Mouse (Mus musculus) heart, embryonic 11.5 days (tissue): ENCODE data around the gene Olfr1129. TPM values are rescaled to one million over a fixed set of nuclear protein-coding genes. Genes with fewer than 3 reads are reported as not detected.
A peak's percentile ranks its signal among the peaks of the same experiment; 100 is the strongest.
"Not testable (repeated sequence)": the region's sequence is repeated elsewhere in the genome, so short reads cannot be mapped to it uniquely, and the experiment has no call there.

Source experiments
- ATAC-seq: fragments of 200-750 bp; cut with Nextera tagmentation; replicated peaks from 2 replicates; pipeline ENCODE4 v1.8.0; 2017; ENCODE audit warnings: moderate library complexity; ENCODE audit not compliant: insufficient number of reproducible peaks, low FRiP score, low TSS enrichment
- H3K27ac ChIP-seq: fragments of 300-500 bp; sonication (generic); 2 replicates; pipeline ENCODE4 v1.5.1; 2014; ENCODE audit warnings: mild to moderate bottlenecking, low read depth, low read length
- H3K27me3 ChIP-seq: fragments of 300-500 bp; sonication (generic); 2 replicates; pipeline ENCODE4 v1.6.1; 2014; ENCODE audit warnings: mild to moderate bottlenecking, low read length, mixed read lengths; ENCODE audit not compliant: control insufficient read depth, insufficient read depth
- H3K36me3 ChIP-seq: fragments of 300-500 bp; sonication (generic); 2 replicates; pipeline ENCODE4 v1.6.1; 2014; ENCODE audit warnings: mild to moderate bottlenecking, low read length, moderate library complexity, mixed read lengths; ENCODE audit not compliant: control insufficient read depth, insufficient read depth
- H3K4me1 ChIP-seq: fragments of 300-500 bp; sonication (generic); 2 replicates; pipeline ENCODE4 v1.6.1; 2014; ENCODE audit warnings: low read length; ENCODE audit not compliant: control insufficient read depth, insufficient read depth
- H3K4me2 ChIP-seq: fragments of 300-500 bp; sonication (generic); 2 replicates; pipeline ENCODE4 v1.6.1; 2014; ENCODE audit warnings: mild to moderate bottlenecking, moderate library complexity
- H3K4me3 ChIP-seq: fragments of 300-500 bp; sonication (generic); 2 replicates; pipeline ENCODE4 v1.5.1; 2014; ENCODE audit warnings: low read depth, low read length
- H3K9ac ChIP-seq: fragments of 300-500 bp; sonication (generic); 2 replicates; pipeline ENCODE4 v1.6.1; 2014; ENCODE audit warnings: mild to moderate bottlenecking, low read depth, low read length, moderate library complexity
- H3K9me3 ChIP-seq: fragments of 300-500 bp; sonication (generic); replicated peaks from 2 replicates; pipeline ENCODE4 v1.6.1; 2016; ENCODE audit warnings: low read length; ENCODE audit not compliant: control insufficient read depth
- WGBS: fragments of 180-500 bp; shearing (Covaris S2); extraction: QIAGEN DNeasy Blood & Tissue Kit; methylation state at CpG from one replicate; pipeline ENCODE4 v1.1.7; 2014; ENCODE audit not compliant: insufficient replicate concordance; 5-methylcytosine and 5-hydroxymethylcytosine counted together
- polyA plus RNA-seq: library from polyadenylated mRNA; unstranded; fragments of >200 nt; fragmentation: Nextera tagmentation; extraction: Ambion mirVana; gene quantifications from 2 replicates; pipeline ENCODE4 v1.2.1, GENCODE M21; 2014

Gene Olfr1129
- not detected in 2 replicates for polyA plus RNA-seq

GRCm38 (mm10) chr2:87573602-87574001, at the start of gene Olfr1129:
Gene Olfr1129 (plus strand): TSS chr2:87573902.
- not testable (repeated sequence) for H3K36me3 ChIP-seq, H3K27me3 ChIP-seq, H3K4me2 ChIP-seq, H3K27ac ChIP-seq, H3K9ac ChIP-seq, H3K9me3 ChIP-seq, H3K4me3 ChIP-seq, H3K4me1 ChIP-seq, ATAC-seq
- 73% methylated on average over 1 of the region's 1 CpGs for WGBS

- 28% methylated on average over 38 of the region's 39 CpGs for WGBS
- H3K4me1 ChIP-seq, H3K27ac ChIP-seq, H3K4me3 ChIP-seq, ATAC-seq, H3K27me3 ChIP-seq, H3K9ac ChIP-seq, H3K36me3 ChIP-seq, H3K9me3 ChIP-seq: not testable (repeated sequence)
- peak overlapping the region; percentile 56 for H3K4me2 ChIP-seq
Observed at GRCm38 (mm10) chr2:87525899-87526616, 47.6 kb upstream of the Olfr1129 start.

GRCm38 (mm10) chr2:87531496-87531895, 42.2 kb upstream of the Olfr1129 start, which contains the start of gene Olfr153:
Gene Olfr153 (plus strand): TSS chr2:87531796.
- Histone ChIP-seq H3K4me2 (no peak within 1 kb of the TSS), H3K27me3 (no peaks in the 10 kb centered on the region)
- ATAC-seq, result no peak

GRCm38 (mm10) chr2:87534826-87535225, 38.9 kb upstream of the Olfr1129 start:
- Histone ChIP-seq H3K9ac (no peak overlapping the region), H3K36me3 (no peaks in the 10 kb centered on the region), H3K27me3 (no peaks in the 10 kb centered on the region), H3K9me3 (no peaks in the 10 kb centered on the region), H3K27ac (no peak overlapping the region), H3K4me2 (no peak overlapping the region), H3K4me3 (no peak overlapping the region), H3K4me1 (no peaks in the 10 kb centered on the region)
- WGBS, result 58% methylated on average over 2 of the region's 2 CpGs
- ATAC-seq, result no peak

More at GRCm38 (mm10) chr2:87531496-87531895, 42.2 kb upstream of the Olfr1129 start, which contains the start of gene Olfr153:
- Histone ChIP-seq H3K9me3 (no peaks in the 10 kb centered on the region), H3K9ac (no peak within 1 kb of the TSS), H3K36me3 (no peaks in the 10 kb centered on the region), H3K27ac (no peak within 1 kb of the TSS), H3K4me1 (no peaks in the 10 kb centered on the region), H3K4me3 (no peak within 1 kb of the TSS)

GRCm38 (mm10) chr2:87545442-87545841, 28.3 kb upstream of the Olfr1129 start, which contains the start of gene Olfr1128:
Gene Olfr1128 (minus strand): TSS chr2:87545542.
- 81% methylated on average over 1 of the region's 1 CpGs for WGBS
- Histone ChIP-seq H3K4me2 (no peak within 1 kb of the TSS), H3K4me1 (no peaks in the 10 kb centered on the region)

GRCm38 (mm10) chr2:87605912-87606311, 32.2 kb downstream of the Olfr1129 start, which contains the start of gene Olfr1130:
Gene Olfr1130 (plus strand): TSS chr2:87606212.
- H3K4me1 ChIP-seq, H3K9me3 ChIP-seq, H3K36me3 ChIP-seq, H3K27me3 ChIP-seq, H3K4me3 ChIP-seq, H3K9ac ChIP-seq, H3K4me2 ChIP-seq, ATAC-seq, H3K27ac ChIP-seq: not testable (repeated sequence)

More at GRCm38 (mm10) chr2:87545442-87545841, 28.3 kb upstream of the Olfr1129 start, which contains the start of gene Olfr1128:
- Histone ChIP-seq H3K27ac (no peak within 1 kb of the TSS), H3K9ac (no peak within 1 kb of the TSS), H3K36me3 (no peaks in the 10 kb centered on the region), H3K27me3 (no peaks in the 10 kb centered on the region), H3K9me3 (no peaks in the 10 kb centered on the region), H3K4me3 (no peak within 1 kb of the TSS)
- ATAC-seq, result no peak

- Histone ChIP-seq H3K27me3 (no peaks in the 10 kb centered on the region), H3K4me3 (no peak within 1 kb of the TSS), H3K4me2 (no peak within 1 kb of the TSS), H3K4me1 (no peaks in the 10 kb centered on the region), H3K27ac (no peak within 1 kb of the TSS), H3K9ac (no peak within 1 kb of the TSS), H3K36me3 (no peaks in the 10 kb centered on the region), H3K9me3 (no peaks in the 10 kb centered on the region)
- no peak for ATAC-seq
- WGBS, result 61% methylated on average over 3 of the region's 3 CpGs
Observed at GRCm38 (mm10) chr2:87626804-87627203, 53.1 kb downstream of the Olfr1129 start, which contains the start of gene Olfr1131. Gene Olfr1131 (plus strand): TSS chr2:87627104.
